Mouse (Mus musculus): Measurements from ENCODE around the gene Banf1.

DNA sequence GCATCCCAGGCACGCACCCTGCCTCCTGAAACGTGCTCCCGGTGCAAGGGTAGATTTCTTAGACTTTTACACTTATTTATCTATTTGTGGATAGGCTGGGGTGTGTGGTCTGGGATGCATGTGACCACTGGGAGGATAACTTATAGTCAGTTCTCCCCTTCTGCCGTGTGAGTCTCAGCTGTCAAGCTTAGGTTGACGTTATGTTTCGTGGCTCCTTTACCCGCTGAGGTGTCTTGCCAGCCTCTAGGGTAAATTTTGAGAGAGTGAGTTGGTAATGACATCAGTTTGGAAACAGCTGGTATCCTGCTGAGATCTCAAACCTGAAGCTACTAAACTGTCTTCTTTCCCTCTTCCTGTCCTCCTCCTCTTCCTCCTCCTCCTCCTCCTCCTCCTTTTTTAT lies 39.0 kb upstream of the Banf1 start:
- TF ChIP-seq CTCF (IDR thresholded peaks at IDR 0.05; ENCODE audit: low read depth) (no peak), EP300 (IDR thresholded peaks at IDR 0.05; ENCODE audit: low read depth) (no peak)
